Mouse (Mus musculus) right cerebral cortex, postnatal 10 days (tissue): Measurements from ENCODE around the gene Pkp1.

ENCODE experiments used
- DNase-seq, 2 experiments: peaks; one replicate each; pipeline ENCODE4 v3.0.0; 2021; ENCODE audit warnings: low spot score in 2 of 2

Pkp1 gene

DNA sequence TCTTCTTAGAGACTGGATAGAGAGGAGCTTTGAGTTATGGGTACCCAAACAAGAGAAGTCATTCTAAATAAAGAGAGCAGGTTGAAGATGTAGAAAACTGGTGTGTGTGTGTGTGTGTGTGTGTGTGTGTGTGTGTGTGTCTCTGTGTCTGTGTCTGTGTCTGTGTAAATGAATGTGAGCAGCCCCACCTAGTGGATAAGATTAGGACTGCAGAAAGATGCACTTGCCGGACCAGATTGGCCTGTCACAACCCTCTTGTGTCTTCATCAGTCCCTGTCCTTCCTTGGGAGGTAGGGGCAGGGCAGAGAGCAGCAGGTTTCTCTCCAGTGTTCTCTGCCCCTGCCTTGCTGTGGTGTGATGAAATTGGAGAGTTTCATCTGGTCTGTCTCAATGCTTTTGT lies 90.1 kb downstream of the Pkp1 start:
- DNase-seq: peak in 1 of 2 experiments; percentile 43

GRCm38 (mm10) chr1:135821780-135822179 lies 97.2 kb downstream of the Pkp1 start:
- no peak for DNase-seq
